Mouse (Mus musculus): Measurements from ENCODE around the gene Nek7. TPM values are rescaled to one million over a fixed set of nuclear protein-coding genes. Genes with fewer than 3 reads are reported as not detected.

Gene Nek7
- polyA plus RNA-seq, 1 experiment from 2014 or later = 35.9 TPM

DNA sequence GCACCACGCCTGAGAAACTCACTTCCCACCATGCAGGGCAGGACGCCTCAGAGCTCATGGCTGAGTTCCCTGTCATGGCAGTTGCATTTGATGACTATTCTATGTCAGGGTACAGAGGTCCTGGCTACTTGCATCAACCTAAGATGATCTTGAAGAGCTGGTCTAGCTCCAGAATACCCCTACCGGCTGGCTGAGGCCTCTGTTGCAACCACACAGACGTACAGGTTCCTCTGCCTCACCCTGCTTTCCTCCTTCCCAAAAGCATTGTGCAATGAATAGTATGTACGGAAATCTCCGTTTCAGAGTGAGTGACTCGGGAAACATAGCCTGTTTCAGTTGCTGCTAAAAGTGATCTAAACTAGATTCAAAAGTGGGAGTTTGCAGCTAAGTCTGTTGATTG lies 37.7 kb downstream of the Nek7 start:
- no peaks in the 10 kb centered on the region for H3K4me1 ChIP-seq (replicated peaks; ENCODE audit: control insufficient read depth, insufficient read depth, low read length)

DNA sequence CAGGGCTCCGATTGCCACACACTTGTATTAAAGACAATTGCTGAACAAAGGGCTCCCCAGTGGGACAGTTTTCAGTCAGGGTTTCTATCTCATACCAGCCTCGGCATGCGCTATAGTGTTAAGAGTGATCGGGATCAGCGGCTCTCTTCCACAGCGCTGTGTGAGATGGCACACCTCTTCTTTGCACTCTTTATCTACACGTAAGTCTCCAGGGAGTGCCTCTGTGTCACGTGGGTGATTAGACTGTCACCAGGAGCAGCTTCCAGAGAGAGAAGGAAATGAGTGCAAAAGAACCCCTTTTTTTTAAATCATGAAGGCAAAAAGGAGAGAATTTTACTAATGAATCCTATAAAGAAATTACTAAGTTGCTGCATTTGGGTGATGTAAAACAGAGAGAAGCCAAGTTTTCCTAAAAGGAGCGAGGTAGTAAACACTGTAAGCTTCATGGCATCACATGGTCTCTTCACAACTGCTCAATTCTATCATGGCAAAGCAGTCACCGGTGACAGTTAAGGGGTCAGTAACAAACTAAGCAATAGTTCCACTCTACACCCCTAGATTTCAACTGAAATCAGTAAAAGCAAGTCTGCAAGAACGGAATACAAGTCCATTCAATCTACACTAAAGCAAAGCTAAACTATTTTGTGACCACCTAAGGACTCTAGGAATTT lies 40.0 kb downstream of the Nek7 start:
- Histone ChIP-seq H3K36me3 (ENCODE audit: control insufficient read depth, insufficient read depth, low read length) (no peaks in the 10 kb centered on the region), H3K9ac (ENCODE audit: low read length) (no peak overlapping the region), H3K27ac (ENCODE audit: low read length) (no peak overlapping the region), H3K4me1 (replicated peaks; ENCODE audit: control insufficient read depth, insufficient read depth, low read length) (no peaks in the 10 kb centered on the region), H3K9me3 (ENCODE audit: control insufficient read depth, low read length) (no peaks in the 10 kb centered on the region), H3K27me3 (ENCODE audit: control insufficient read depth, insufficient read depth, low read depth, low read length) (no peaks in the 10 kb centered on the region), H3K4me2 (ENCODE audit: low read depth, low read length) (no peak overlapping the region), H3K4me3 (ENCODE audit: low read length) (no peak overlapping the region)
- WGBS = 75% methylated on average over 11 of the region's 11 CpGs
- ATAC-seq (ENCODE audit: low read depth) = no peak

More for the DNA sequence above, 37.7 kb downstream of the Nek7 start:
- Histone ChIP-seq H3K36me3 (ENCODE audit: control insufficient read depth, insufficient read depth, low read length) (no peaks in the 10 kb centered on the region), H3K4me3 (ENCODE audit: low read length) (no peak overlapping the region), H3K9me3 (ENCODE audit: control insufficient read depth, low read length) (no peaks in the 10 kb centered on the region), H3K9ac (ENCODE audit: low read length) (no peak overlapping the region), H3K27ac (ENCODE audit: low read length) (no peak overlapping the region), H3K27me3 (ENCODE audit: control insufficient read depth, insufficient read depth, low read depth, low read length) (no peaks in the 10 kb centered on the region), H3K4me2 (ENCODE audit: low read depth, low read length) (no peak overlapping the region)
- 82% methylated on average over 7 of the region's 7 CpGs for WGBS
- ATAC-seq (ENCODE audit: low read depth) = no peak

DNA sequence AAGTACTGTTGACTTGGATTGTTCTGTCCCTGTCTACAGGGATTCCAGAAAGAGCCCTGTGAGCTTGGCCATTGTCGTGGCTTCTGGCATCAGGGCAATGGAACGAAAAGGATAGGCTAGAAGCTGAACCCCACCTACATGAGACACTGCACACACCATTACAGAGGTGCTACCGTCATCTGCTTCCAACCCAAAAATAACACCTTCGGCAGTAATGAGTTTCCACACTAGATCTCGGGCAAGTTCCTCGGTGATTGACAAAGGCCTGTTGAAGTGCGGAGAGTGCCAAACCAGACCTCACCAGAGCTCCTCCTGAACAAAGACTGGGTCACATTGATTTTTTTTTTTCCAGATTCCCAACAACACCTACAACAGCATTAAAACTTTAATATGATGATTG lies 40.7 kb downstream of the Nek7 start:
- Histone ChIP-seq H3K9ac (ENCODE audit: low read length) (no peak overlapping the region), H3K4me3 (ENCODE audit: low read length) (no peak overlapping the region), H3K27me3 (ENCODE audit: control insufficient read depth, insufficient read depth, low read depth, low read length) (no peaks in the 10 kb centered on the region), H3K9me3 (ENCODE audit: control insufficient read depth, low read length) (no peaks in the 10 kb centered on the region), H3K4me1 (replicated peaks; ENCODE audit: control insufficient read depth, insufficient read depth, low read length) (no peaks in the 10 kb centered on the region), H3K27ac (ENCODE audit: low read length) (no peak overlapping the region), H3K36me3 (ENCODE audit: control insufficient read depth, insufficient read depth, low read length) (no peaks in the 10 kb centered on the region), H3K4me2 (ENCODE audit: low read depth, low read length) (no peak overlapping the region)
- ATAC-seq (ENCODE audit: low read depth) = no peak
- 91% methylated on average over 7 of the region's 7 CpGs for WGBS

DNA sequence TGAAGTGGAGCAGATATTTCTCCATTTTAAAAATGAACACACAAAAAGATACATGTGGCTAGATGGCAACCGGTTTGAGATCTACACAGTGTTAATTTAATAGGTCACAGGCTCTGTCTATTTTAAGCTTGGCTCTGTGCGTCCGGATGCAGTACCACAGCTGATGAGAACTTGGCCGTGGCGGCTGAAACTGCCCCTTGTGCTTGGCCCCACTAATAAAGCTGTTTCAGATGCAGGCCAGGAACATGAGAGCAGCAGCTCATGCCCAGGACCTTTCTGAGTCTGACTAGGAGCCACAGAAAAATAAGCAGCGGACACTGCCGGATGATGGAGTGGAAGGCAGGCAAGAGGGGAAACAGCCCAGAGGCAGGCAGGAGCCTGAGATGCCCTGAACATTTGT lies 43.1 kb downstream of the Nek7 start:
- Histone ChIP-seq H3K36me3 (ENCODE audit: control insufficient read depth, insufficient read depth, low read length) (no peaks in the 10 kb centered on the region), H3K9me3 (ENCODE audit: control insufficient read depth, low read length) (no peaks in the 10 kb centered on the region), H3K27me3 (ENCODE audit: control insufficient read depth, insufficient read depth, low read depth, low read length) (no peaks in the 10 kb centered on the region), H3K4me3 (ENCODE audit: low read length) (no peak overlapping the region), H3K27ac (ENCODE audit: low read length) (no peak overlapping the region), H3K4me2 (ENCODE audit: low read depth, low read length) (no peak overlapping the region), H3K4me1 (replicated peaks; ENCODE audit: control insufficient read depth, insufficient read depth, low read length) (no peaks in the 10 kb centered on the region), H3K9ac (ENCODE audit: low read length) (no peak overlapping the region)
- 54% methylated on average over 7 of the region's 7 CpGs for WGBS
- no peak for ATAC-seq (ENCODE audit: low read depth)

DNA sequence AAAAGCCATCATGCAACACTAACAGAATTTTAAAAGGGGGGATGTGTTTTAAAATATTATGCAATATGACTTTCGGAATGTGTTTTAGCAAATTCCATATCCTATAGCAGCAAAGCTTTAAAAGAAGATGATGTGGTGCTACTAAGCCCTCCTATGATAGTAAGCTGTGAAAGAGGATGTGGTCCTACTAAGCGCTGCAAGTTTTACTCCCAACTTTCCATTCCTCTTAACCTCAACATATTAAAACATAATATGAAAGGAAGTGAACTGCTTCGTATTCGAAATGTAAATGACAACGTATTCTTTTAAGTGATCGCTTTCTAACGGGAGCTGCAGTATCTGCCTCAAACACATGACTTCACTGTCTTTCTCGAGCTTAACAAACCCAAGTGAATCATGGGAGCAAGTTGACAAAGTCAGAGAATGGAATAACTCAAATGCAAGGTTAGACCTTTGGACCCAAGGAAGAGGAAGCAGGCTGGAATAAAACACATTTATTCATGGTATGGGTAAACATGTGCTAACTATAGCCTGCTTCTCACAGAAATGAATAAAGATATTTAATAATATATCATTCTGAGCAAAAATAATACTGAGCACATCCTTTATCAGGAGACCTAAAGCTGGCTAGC lies 43.8 kb downstream of the Nek7 start:
- H3K27ac ChIP-seq (ENCODE audit: low read length) = no peak overlapping the region
- no peak overlapping the region for H3K9ac ChIP-seq (ENCODE audit: low read length)
- WGBS = 89% methylated on average over 8 of the region's 8 CpGs
- H3K9me3 ChIP-seq (ENCODE audit: control insufficient read depth, low read length) = no peaks in the 10 kb centered on the region
- no peaks in the 10 kb centered on the region for H3K36me3 ChIP-seq (ENCODE audit: control insufficient read depth, insufficient read depth, low read length)
- no peak for ATAC-seq (ENCODE audit: low read depth)
- no peaks in the 10 kb centered on the region for H3K4me1 ChIP-seq (replicated peaks; ENCODE audit: control insufficient read depth, insufficient read depth, low read length)
- no peak overlapping the region for H3K4me2 ChIP-seq (ENCODE audit: low read depth, low read length)
- no peak overlapping the region for H3K4me3 ChIP-seq (ENCODE audit: low read length)
- no peaks in the 10 kb centered on the region for H3K27me3 ChIP-seq (ENCODE audit: control insufficient read depth, insufficient read depth, low read depth, low read length)

DNA sequence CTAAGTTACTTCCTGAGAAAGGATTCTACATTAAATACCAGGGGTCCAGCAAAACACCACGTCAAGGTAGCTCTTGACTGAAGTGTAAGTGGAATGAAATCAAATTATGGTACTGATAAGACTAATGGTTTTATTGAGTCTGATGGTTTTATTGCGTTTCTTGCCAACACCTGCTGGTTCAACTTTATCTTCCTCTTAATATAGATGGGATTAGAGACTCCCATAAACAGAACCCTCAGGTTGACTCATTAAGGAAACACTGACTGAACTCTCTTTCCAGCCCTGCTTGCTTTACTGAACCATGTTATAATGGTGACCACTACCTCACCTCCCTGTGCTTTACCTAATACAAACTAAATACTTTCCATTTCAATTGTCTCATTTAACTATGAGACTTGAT lies 44.3 kb downstream of the Nek7 start:
- Histone ChIP-seq H3K36me3 (ENCODE audit: control insufficient read depth, insufficient read depth, low read length) (no peaks in the 10 kb centered on the region), H3K4me1 (replicated peaks; ENCODE audit: control insufficient read depth, insufficient read depth, low read length) (no peaks in the 10 kb centered on the region), H3K9me3 (ENCODE audit: control insufficient read depth, low read length) (no peaks in the 10 kb centered on the region), H3K27me3 (ENCODE audit: control insufficient read depth, insufficient read depth, low read depth, low read length) (no peaks in the 10 kb centered on the region), H3K4me3 (ENCODE audit: low read length) (no peak overlapping the region), H3K4me2 (ENCODE audit: low read depth, low read length) (no peak overlapping the region), H3K9ac (ENCODE audit: low read length) (no peak overlapping the region), H3K27ac (ENCODE audit: low read length) (no peak overlapping the region)
- WGBS = 47% methylated on average over 2 of the region's 2 CpGs
- no peak for ATAC-seq (ENCODE audit: low read depth)

DNA sequence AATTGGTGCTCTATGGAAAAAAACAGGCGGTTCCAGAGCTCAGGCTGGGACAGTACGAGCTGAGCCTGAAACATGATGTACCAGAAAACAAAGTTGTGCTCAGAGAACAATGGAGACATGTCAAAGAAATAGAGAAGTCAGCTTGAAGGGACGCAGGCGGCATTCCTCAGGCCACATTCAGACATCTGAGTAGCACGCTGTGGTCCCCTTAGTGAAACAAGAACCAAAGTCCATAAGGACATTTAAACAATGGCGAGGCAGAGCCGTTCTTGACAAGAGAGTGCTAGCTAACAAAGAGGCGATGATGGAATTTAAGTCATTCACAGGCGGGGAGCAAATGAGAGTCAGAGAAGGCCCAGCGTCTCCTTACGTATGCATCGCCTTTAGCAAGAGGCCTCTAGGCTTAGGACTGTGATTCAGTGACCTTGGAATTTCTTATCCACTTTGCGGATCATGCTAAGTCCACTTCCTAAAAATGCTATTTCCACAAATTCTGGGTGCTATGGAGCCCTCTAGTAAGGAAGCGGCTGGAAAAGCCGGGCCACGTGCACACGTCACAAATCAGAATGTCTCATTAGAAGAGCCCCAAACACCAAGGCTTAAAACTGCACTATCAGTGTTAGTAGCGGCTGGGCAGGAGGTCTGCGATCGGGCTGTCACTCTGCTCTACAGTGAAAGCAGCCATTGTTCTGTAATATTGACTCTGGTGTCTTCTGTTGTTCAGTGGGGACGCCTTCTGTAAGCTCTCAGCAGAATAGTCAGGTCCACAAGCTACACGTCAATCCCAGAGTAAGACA lies 48.2 kb downstream of the Nek7 start:
- Histone ChIP-seq H3K27me3 (ENCODE audit: control insufficient read depth, insufficient read depth, low read depth, low read length) (no peaks in the 10 kb centered on the region), H3K9me3 (ENCODE audit: control insufficient read depth, low read length) (no peaks in the 10 kb centered on the region), H3K27ac (ENCODE audit: low read length) (no peak overlapping the region), H3K9ac (ENCODE audit: low read length) (no peak overlapping the region), H3K4me1 (replicated peaks; ENCODE audit: control insufficient read depth, insufficient read depth, low read length) (no peaks in the 10 kb centered on the region), H3K4me2 (ENCODE audit: low read depth, low read length) (no peak overlapping the region), H3K36me3 (ENCODE audit: control insufficient read depth, insufficient read depth, low read length) (no peaks in the 10 kb centered on the region), H3K4me3 (ENCODE audit: low read length) (no peak overlapping the region)
- WGBS = 49% methylated on average over 22 of the region's 22 CpGs
- ATAC-seq (ENCODE audit: low read depth) = no peak

DNA sequence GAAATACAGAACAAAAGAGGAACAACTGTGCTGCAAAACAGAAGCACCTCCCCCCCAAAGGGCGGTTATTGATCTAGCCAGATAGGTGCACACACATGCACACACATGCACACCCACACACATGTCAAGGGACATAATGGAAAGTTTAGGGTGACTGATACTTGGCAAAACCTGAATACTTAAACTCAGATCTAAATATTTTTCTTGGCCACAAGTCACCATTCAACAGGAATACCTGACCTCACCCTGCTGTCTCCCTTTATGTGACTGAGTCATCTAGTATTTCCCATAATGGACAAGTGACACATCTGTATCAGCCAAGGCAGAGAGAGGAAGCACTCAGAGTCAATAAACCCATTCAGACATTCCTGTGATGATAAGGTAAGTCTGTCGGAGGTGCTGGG lies 48.9 kb downstream of the Nek7 start:
- H3K4me1 ChIP-seq (replicated peaks; ENCODE audit: control insufficient read depth, insufficient read depth, low read length) = no peaks in the 10 kb centered on the region
- ATAC-seq (ENCODE audit: low read depth) = no peak
- no peaks in the 10 kb centered on the region for H3K9me3 ChIP-seq (ENCODE audit: control insufficient read depth, low read length)
- H3K36me3 ChIP-seq (ENCODE audit: control insufficient read depth, insufficient read depth, low read length) = no peaks in the 10 kb centered on the region
- H3K4me2 ChIP-seq (ENCODE audit: low read depth, low read length) = no peak overlapping the region
- WGBS = 67% methylated on average over 2 of the region's 2 CpGs
- no peak overlapping the region for H3K27ac ChIP-seq (ENCODE audit: low read length)
- H3K4me3 ChIP-seq (ENCODE audit: low read length) = no peak overlapping the region
- H3K9ac ChIP-seq (ENCODE audit: low read length) = no peak overlapping the region
- H3K27me3 ChIP-seq (ENCODE audit: control insufficient read depth, insufficient read depth, low read depth, low read length) = no peaks in the 10 kb centered on the region

DNA sequence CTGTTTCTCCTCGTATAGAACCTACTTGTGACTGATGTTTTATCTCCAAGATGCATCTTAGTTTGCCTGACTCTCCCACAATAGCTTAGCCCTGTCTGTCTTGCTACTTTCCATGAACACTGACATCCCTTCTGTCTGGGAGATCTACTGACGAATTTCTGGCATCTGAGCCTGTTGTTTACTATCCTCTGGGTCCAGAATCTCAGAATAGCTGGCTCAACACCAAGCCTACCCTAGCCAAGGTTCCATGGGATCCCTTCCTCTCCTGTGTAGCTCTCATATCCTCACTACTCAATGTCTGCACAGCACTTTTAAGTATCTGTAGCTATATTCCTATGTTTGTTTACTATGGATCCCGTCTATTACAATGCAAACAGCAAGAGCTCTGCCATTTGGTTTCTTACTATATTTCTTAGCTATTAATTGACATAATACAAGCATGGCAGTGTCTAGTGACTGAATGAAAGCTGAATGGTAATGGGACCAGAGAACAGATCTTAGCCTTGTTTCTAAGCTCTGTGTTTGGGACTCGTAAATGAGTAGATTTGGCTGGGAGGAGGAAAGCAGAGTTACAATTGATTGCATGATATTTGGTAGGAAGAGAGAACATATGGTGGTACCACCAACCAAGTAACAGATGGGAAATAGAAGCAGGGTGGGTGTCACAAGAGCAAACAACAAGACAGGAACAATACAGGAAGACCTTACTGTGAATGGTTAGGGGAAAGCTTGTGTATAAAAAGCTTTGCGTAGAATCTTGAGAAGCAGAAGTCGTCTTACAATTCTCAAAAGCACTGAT lies 51.3 kb downstream of the Nek7 start:
- no peak for ATAC-seq (ENCODE audit: low read depth)
- Histone ChIP-seq H3K27ac (ENCODE audit: low read length) (no peak overlapping the region), H3K4me2 (ENCODE audit: low read depth, low read length) (no peak overlapping the region), H3K4me3 (ENCODE audit: low read length) (no peak overlapping the region), H3K9ac (ENCODE audit: low read length) (no peak overlapping the region), H3K4me1 (replicated peaks; ENCODE audit: control insufficient read depth, insufficient read depth, low read length) (no peaks in the 10 kb centered on the region), H3K9me3 (ENCODE audit: control insufficient read depth, low read length) (no peaks in the 10 kb centered on the region), H3K27me3 (ENCODE audit: control insufficient read depth, insufficient read depth, low read depth, low read length) (no peaks in the 10 kb centered on the region), H3K36me3 (ENCODE audit: control insufficient read depth, insufficient read depth, low read length) (no peaks in the 10 kb centered on the region)
- 76% methylated on average over 6 of the region's 6 CpGs for WGBS
